Mouse (Mus musculus) ES-Bruce4 (cell line): ENCODE measurements around the gene Ptgis. TPM values are rescaled to one million over a fixed set of nuclear protein-coding genes. Genes with fewer than 3 reads are reported as not detected.

Experiments
- H3K27ac ChIP-seq: 2 replicates; pipeline ENCODE4 v1.5.1; 2012; ENCODE audit warnings: low read length, inconsistent platforms; ENCODE audit not compliant: insufficient read depth
- H3K27me3 ChIP-seq: 2 replicates; pipeline ENCODE4 v1.6.1; 2012; ENCODE audit warnings: mild to moderate bottlenecking, low read length, inconsistent platforms; ENCODE audit not compliant: control insufficient read depth, poor library complexity, insufficient read depth, severe bottlenecking
- H3K36me3 ChIP-seq: 2 replicates; pipeline ENCODE4 v1.6.1; 2012; ENCODE audit warnings: inconsistent platforms, mild to moderate bottlenecking, low read length, moderate library complexity; ENCODE audit not compliant: control insufficient read depth, poor library complexity, insufficient read depth, severe bottlenecking
- H3K4me1 ChIP-seq: one replicate; pipeline ENCODE4 v1.8.1; 2011; ENCODE audit warnings: low read length; ENCODE audit not compliant: control insufficient read depth, insufficient read depth
- H3K4me3 ChIP-seq: 2 replicates; pipeline ENCODE4 v1.5.1; 2011; ENCODE audit warnings: low read depth, mild to moderate bottlenecking, low read length
- H3K9ac ChIP-seq: 2 replicates; pipeline ENCODE4 v1.6.1; 2012; ENCODE audit warnings: low read depth, mild to moderate bottlenecking, inconsistent platforms; ENCODE audit not compliant: poor library complexity, severe bottlenecking
- H3K9me3 ChIP-seq: replicated peaks from 2 replicates; pipeline ENCODE4 v1.6.1; 2012; ENCODE audit warnings: mild to moderate bottlenecking, low read length, inconsistent platforms; ENCODE audit not compliant: control insufficient read depth, poor library complexity, insufficient read depth, severe bottlenecking
- CTCF ChIP-seq: IDR thresholded peaks from one replicate; pipeline ENCODE4 v1.8.1; 2011; ENCODE audit warnings: low read depth, low read length
- EP300 ChIP-seq: IDR thresholded peaks from 2 replicates; pipeline ENCODE4 v1.6.1; 2011; ENCODE audit warnings: low read depth, low read length; ENCODE audit not compliant: insufficient read depth
- POLR2A ChIP-seq: IDR thresholded peaks from one replicate; pipeline ENCODE4 v1.8.1; 2011; ENCODE audit warnings: low read length; ENCODE audit not compliant: insufficient read depth
- polyA plus RNA-seq: library from polyadenylated mRNA; stranded (reverse); fragments of >200 nt; gene quantifications from 2 replicates; pipeline ENCODE4 v1.2.4, GENCODE M21; 2011; ENCODE audit warnings: low read depth; ENCODE audit not compliant: missing spikeins, insufficient read depth, insufficient read length

Gene Ptgis
- polyA plus RNA-seq, 1 experiment, result 6.8 TPM

- no peaks in the 10 kb centered on the region for H3K36me3 ChIP-seq
- no peak for TF ChIP-seq EP300
- no peak for TF ChIP-seq POLR2A
- TF ChIP-seq CTCF, result no peak
- H3K4me1 ChIP-seq, result peaks cover 12% of the 10 kb centered on the region
- H3K9me3 ChIP-seq, result no peaks in the 10 kb centered on the region
- H3K27me3 ChIP-seq, result no peaks in the 10 kb centered on the region
- H3K27ac ChIP-seq, result no peak overlapping the region
- H3K4me3 ChIP-seq, result no peak overlapping the region
- H3K9ac ChIP-seq, result no peak overlapping the region
Measured at GRCm38 (mm10) chr2:167250003-167250735, 9.8 kb upstream of the Ptgis start.

- Histone ChIP-seq H3K27me3 (no peaks in the 10 kb centered on the region), H3K4me1 (peaks cover 12% of the 10 kb centered on the region), H3K36me3 (no peaks in the 10 kb centered on the region), H3K9ac (no peak overlapping the region), H3K4me3 (no peak overlapping the region), H3K9me3 (no peaks in the 10 kb centered on the region), H3K27ac (no peak overlapping the region)
- TF ChIP-seq EP300, result no peak
- TF ChIP-seq POLR2A, result no peak
Measured at GRCm38 (mm10) chr2:167249591-167249990, 9.2 kb upstream of the Ptgis start.

DNA sequence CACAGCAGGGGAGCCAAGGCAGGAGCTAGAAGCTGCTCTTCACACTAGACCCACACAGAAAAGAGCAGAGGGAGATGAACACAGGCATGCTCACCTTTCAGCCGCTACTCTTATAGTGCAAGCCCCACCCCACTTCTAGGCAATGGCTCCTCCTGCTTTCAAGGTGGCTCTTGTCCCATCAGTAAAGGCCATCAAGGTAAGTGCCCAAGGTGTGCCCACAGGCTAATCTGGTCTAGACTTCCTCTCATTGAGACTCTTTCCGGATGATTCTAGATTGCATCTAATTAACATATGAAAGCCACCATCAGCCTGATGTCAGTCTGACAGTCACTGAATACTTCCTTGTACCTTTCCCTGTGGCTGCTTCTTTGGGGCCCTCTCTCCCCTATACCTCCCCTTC is 7.4 kb upstream of the Ptgis start:
- Histone ChIP-seq H3K36me3 (no peaks in the 10 kb centered on the region), H3K4me1 (peaks cover 8% of the 10 kb centered on the region), H3K9me3 (no peaks in the 10 kb centered on the region), H3K27me3 (no peaks in the 10 kb centered on the region), H3K4me3 (no peak overlapping the region), H3K9ac (no peak overlapping the region), H3K27ac (peak overlapping the region; percentile 46; the same call in 1 of the 2 replicates)
- no peak for TF ChIP-seq CTCF
- peak; percentile 81 for TF ChIP-seq EP300

DNA sequence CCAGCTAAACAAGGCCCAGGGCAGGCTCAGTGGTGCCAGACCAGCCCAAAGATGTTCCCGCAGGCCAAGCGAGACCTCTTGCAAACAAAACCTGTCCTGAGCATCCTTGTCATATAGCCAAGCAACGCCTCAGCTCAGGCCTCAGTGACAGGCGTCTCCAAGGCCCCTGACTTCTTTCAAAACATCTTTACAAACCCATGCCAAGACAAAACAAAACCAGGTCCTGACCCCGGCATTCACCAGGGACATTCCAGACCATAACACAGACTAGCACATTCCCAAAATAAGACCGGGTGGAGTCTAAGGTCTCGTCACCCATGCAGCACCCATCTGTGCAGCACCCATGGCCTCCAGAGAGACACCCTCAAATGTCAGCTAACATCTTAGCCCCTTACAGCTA is 6.3 kb upstream of the Ptgis start:
- no peaks in the 10 kb centered on the region for H3K27me3 ChIP-seq
- peaks cover 8% of the 10 kb centered on the region for H3K4me1 ChIP-seq
- H3K36me3 ChIP-seq, result no peaks in the 10 kb centered on the region
- no peaks in the 10 kb centered on the region for H3K9me3 ChIP-seq
- H3K4me3 ChIP-seq, result no peak overlapping the region
- H3K9ac ChIP-seq, result no peak overlapping the region
- H3K27ac ChIP-seq, result no peak overlapping the region
- no peak for TF ChIP-seq POLR2A
- no peak for TF ChIP-seq CTCF
- no peak for TF ChIP-seq EP300

DNA sequence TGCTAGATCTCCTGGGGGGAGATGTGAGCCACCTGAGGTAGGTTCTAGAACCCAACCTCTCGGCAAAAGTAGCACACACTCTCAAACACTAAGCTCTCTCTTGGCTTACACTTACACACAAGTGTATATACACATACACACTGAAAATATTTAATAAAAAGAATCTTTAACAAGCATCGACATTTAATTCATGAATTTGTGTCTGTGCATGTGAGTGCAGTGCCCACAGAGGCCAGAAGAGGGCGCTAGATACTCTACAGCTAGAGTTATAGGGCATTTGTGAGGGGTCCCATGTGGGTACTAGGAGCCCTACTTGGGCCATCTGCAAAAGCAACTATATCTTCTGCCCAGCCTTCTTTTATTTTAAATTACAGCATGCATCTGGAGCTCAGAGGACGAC is 4.5 kb upstream of the Ptgis start:
- no peak overlapping the region for H3K27ac ChIP-seq
- no peaks in the 10 kb centered on the region for H3K9me3 ChIP-seq
- TF ChIP-seq POLR2A (no peak), EP300 (no peak), CTCF (no peak)
- H3K4me1 ChIP-seq, result peaks cover 8% of the 10 kb centered on the region
- no peak overlapping the region for H3K9ac ChIP-seq
- H3K36me3 ChIP-seq, result no peaks in the 10 kb centered on the region
- no peak overlapping the region for H3K4me3 ChIP-seq
- no peaks in the 10 kb centered on the region for H3K27me3 ChIP-seq

DNA sequence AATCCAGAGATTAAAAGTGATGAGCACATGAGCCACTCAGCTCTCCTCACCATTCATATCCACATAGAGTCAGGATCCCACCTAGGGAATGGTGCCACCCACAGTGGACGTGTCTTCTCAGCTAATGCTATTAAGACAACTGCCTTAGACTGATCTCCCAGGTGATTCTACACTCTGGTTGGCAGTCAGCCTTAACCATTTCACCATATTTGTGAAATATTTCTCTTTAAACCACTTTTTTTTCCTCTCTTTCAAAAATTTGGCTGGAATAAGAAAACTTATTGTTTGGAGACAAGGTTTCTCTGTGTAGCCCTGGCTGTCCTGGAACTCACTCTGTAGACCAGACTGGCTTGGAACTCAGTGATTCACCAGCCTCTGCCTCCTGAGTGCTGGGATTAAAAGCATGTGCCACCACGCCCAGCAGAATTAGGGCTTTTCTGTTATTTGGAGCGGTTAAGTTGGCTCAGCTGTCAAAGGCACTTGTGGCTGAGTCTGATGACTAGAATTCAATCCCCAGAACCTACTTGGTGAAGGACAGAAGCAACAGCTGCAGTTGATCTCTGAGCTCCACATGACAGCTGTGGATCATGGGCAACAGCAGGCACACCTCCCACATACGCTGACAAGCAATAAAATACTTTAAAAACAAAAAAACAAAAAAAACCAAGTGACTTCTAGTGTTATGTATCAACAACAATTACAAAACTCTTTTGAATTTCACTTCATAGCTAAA is 3.6 kb upstream of the Ptgis start:
- no peaks in the 10 kb centered on the region for H3K9me3 ChIP-seq
- TF ChIP-seq EP300 (no peak), CTCF (no peak), POLR2A (no peak)
- H3K27ac ChIP-seq, result no peak overlapping the region
- no peaks in the 10 kb centered on the region for H3K36me3 ChIP-seq
- H3K9ac ChIP-seq, result no peak overlapping the region
- peaks cover 8% of the 10 kb centered on the region for H3K4me1 ChIP-seq
- no peaks in the 10 kb centered on the region for H3K27me3 ChIP-seq
- no peak overlapping the region for H3K4me3 ChIP-seq
